8 mouse cellular contexts compared by ENCODE assay signal in genomic region chr5:137307071-137307912, GRCm38 (mm10). TPM values are rescaled to one million over a fixed set of nuclear protein-coding genes. Genes with fewer than 3 reads are reported as not detected.
DNase-seq lines count a peak whose midpoint lies in the region; ATAC-seq and TF ChIP-seq lines count a peak whose summit lies in the region.

Gene Srrt, minus strand, starts transcription at chr5:137307674.

- H3K4me3 ChIP-seq in ES-Bruce4 (ENCODE audit: low read depth, low read length): peak within 1 kb of the TSS; percentile 96
- peak within 1 kb of the TSS; percentile 91 for H3K4me3 ChIP-seq in forebrain, embryonic 12.5 days (replicated peaks)
- H3K4me3 ChIP-seq in heart, postnatal 0 days (ENCODE audit: low read depth, low read length): peak within 1 kb of the TSS; percentile 86
- H3K4me3 ChIP-seq in neural tube, embryonic 15.5 days (replicated peaks): peak within 1 kb of the TSS; percentile 77

- peak; percentile 77 for TF ChIP-seq POLR2A in ES-Bruce4 (IDR thresholded peaks at IDR 0.05; ENCODE audit: insufficient read depth, low read length)

- peaks cover 52% of the 10 kb centered on the region for H3K36me3 ChIP-seq in ES-Bruce4 (ENCODE audit: control insufficient read depth, insufficient read depth, low read length, poor library complexity, severe bottlenecking)
- H3K36me3 ChIP-seq in forebrain, embryonic 12.5 days (replicated peaks): peaks cover 60% of the 10 kb centered on the region
- H3K36me3 ChIP-seq in heart, postnatal 0 days (replicated peaks; ENCODE audit: control insufficient read depth, insufficient read depth, low read length): peaks cover 59% of the 10 kb centered on the region
- H3K36me3 ChIP-seq in neural tube, embryonic 15.5 days: peaks cover 29% of the 10 kb centered on the region

- H3K4me1 ChIP-seq in ES-Bruce4 (ENCODE audit: control insufficient read depth, insufficient read depth, low read length): peaks cover 3% of the 10 kb centered on the region
- peaks cover 44% of the 10 kb centered on the region for H3K4me1 ChIP-seq in forebrain, embryonic 12.5 days
- H3K4me1 ChIP-seq in heart, postnatal 0 days (ENCODE audit: control insufficient read depth, insufficient read depth): peaks cover 24% of the 10 kb centered on the region
- H3K4me1 ChIP-seq in neural tube, embryonic 15.5 days: peaks cover 46% of the 10 kb centered on the region

- under 1% methylated on average over 69 of the region's 72 CpGs for WGBS in forebrain, embryonic 12.5 days
- 0% methylated on average over 65 of the region's 72 CpGs for WGBS in heart, postnatal 0 days
- under 1% methylated on average over 53 of the region's 72 CpGs for WGBS in neural tube, embryonic 15.5 days

- ATAC-seq in forebrain, embryonic 12.5 days (ENCODE audit: low FRiP score): peak; percentile 91
- ATAC-seq in heart, postnatal 0 days (ENCODE audit: insufficient read depth, low read depth): peak; percentile 90
- ATAC-seq in neural tube, embryonic 15.5 days (ENCODE audit: low FRiP score): peak; percentile 89

- peak within 1 kb of the TSS; percentile 96 for H3K27ac ChIP-seq in ES-Bruce4 (ENCODE audit: insufficient read depth, low read length)
- H3K27ac ChIP-seq in forebrain, embryonic 12.5 days: peak within 1 kb of the TSS; percentile 92
- peak within 1 kb of the TSS; percentile 96 for H3K27ac ChIP-seq in heart, postnatal 0 days (ENCODE audit: low read depth)
- peak within 1 kb of the TSS; percentile 94 for H3K27ac ChIP-seq in neural tube, embryonic 15.5 days (replicated peaks)

- H3K9me3 ChIP-seq in ES-Bruce4 (replicated peaks; ENCODE audit: control insufficient read depth, insufficient read depth, low read length, poor library complexity, severe bottlenecking): no peaks in the 10 kb centered on the region
- H3K9me3 ChIP-seq in forebrain, embryonic 12.5 days: no peaks in the 10 kb centered on the region
- no peaks in the 10 kb centered on the region for H3K9me3 ChIP-seq in heart, postnatal 0 days (replicated peaks; ENCODE audit: control insufficient read depth, low read length)
- no peaks in the 10 kb centered on the region for H3K9me3 ChIP-seq in neural tube, embryonic 15.5 days (replicated peaks)

- H3K27me3 ChIP-seq in ES-Bruce4 (ENCODE audit: control insufficient read depth, insufficient read depth, low read length, poor library complexity, severe bottlenecking): no peaks in the 10 kb centered on the region
- H3K27me3 ChIP-seq in forebrain, embryonic 12.5 days: no peaks in the 10 kb centered on the region
- no peaks in the 10 kb centered on the region for H3K27me3 ChIP-seq in heart, postnatal 0 days (ENCODE audit: control insufficient read depth, insufficient read depth, low read length)
- H3K27me3 ChIP-seq in neural tube, embryonic 15.5 days (replicated peaks): no peaks in the 10 kb centered on the region

- DNase-seq in c-Kit-positive CD71-positive TER-119-positive erythroid progenitor cells, embryonic 14.5 days (ENCODE audit: low spot score): peak; percentile 91
- DNase-seq in heart, postnatal 0 days (ENCODE audit: low spot score): peak; percentile 95
- DNase-seq in kidney, postnatal 4 days: peak; percentile 93 to 96
- peak; percentile 93 to 94 for DNase-seq in lung, adult 18-20 months
- peak; percentile 93 for DNase-seq in testis, postnatal 14 days (ENCODE audit: low spot score)

- peak within 1 kb of the TSS; percentile 96 for H3K9ac ChIP-seq in ES-Bruce4 (ENCODE audit: low read depth, poor library complexity, severe bottlenecking)
- peak within 1 kb of the TSS; percentile 97 for H3K9ac ChIP-seq in forebrain, embryonic 12.5 days
- H3K9ac ChIP-seq in heart, postnatal 0 days (replicated peaks; ENCODE audit: low read depth, low read length): peak within 1 kb of the TSS; percentile 92
- H3K9ac ChIP-seq in neural tube, embryonic 15.5 days (replicated peaks): peak within 1 kb of the TSS; percentile 95

- no peak for TF ChIP-seq CTCF in ES-Bruce4 (IDR thresholded peaks at IDR 0.05; ENCODE audit: low read depth, low read length)
- no peak for TF ChIP-seq CTCF in heart, postnatal 0 days (IDR thresholded peaks at IDR 0.05; ENCODE audit: low read depth)

- TF ChIP-seq EP300 in ES-Bruce4 (IDR thresholded peaks at IDR 0.05; ENCODE audit: insufficient read depth, low read depth, low read length): 0 out of 2 replicates have a peak, but pooled peaks have one; percentile 15
- TF ChIP-seq EP300 in heart, postnatal 0 days (IDR thresholded peaks at IDR 0.05; ENCODE audit: low read depth): peak; percentile 87

- peak within 1 kb of the TSS; percentile 79 for H3K4me2 ChIP-seq in forebrain, embryonic 12.5 days
- peak within 1 kb of the TSS; percentile 72 for H3K4me2 ChIP-seq in heart, postnatal 0 days (ENCODE audit: low read depth, low read length)
- peak within 1 kb of the TSS; percentile 64 for H3K4me2 ChIP-seq in neural tube, embryonic 15.5 days

RNA-seq across cellular contexts. Expression of gene Srrt, which starts in this region (rescaled TPM):
- 121 and 139 TPM in 2 replicates for polyA plus RNA-seq in ES-Bruce4 (2011; ENCODE audit: insufficient read depth, insufficient read length, low read depth, missing spikeins)
- 184 and 198 TPM in 2 replicates for polyA plus RNA-seq in forebrain, embryonic 12.5 days (2016; fragmentation: Nextera tagmentation; extraction: Ambion mirVana)
- total RNA-seq in heart, postnatal 0 days (2014; rRNA removed; ENCODE audit: low replicate concordance): 77.2 and 139 TPM in 2 replicates
- 34.9 and 38.0 TPM in 2 replicates for polyA plus RNA-seq in heart, postnatal 0 days (2015; fragmentation: Nextera tagmentation; extraction: Ambion mirVana)
- 90.7 and 94.3 TPM in 2 replicates for polyA plus RNA-seq in neural tube, embryonic 15.5 days (2015; fragmentation: Nextera tagmentation; extraction: Ambion mirVana)

Comparison
In these comparisons a context has a peak if more than half of its experiments do, and no peak if none do; other contexts are left out.
1. Peak in every context shown above with its lines: DNase-seq, ATAC-seq, H3K4me3 ChIP-seq and H3K27ac ChIP-seq.